Mouse (Mus musculus) ES-Bruce4 (cell line): ENCODE measurements around the gene Edrf1. TPM values are rescaled to one million over a fixed set of nuclear protein-coding genes. Genes with fewer than 3 reads are reported as not detected.

Source experiments
- H3K27ac ChIP-seq: 2 replicates; pipeline ENCODE4 v1.5.1; 2012; ENCODE audit warnings: low read length, inconsistent platforms; ENCODE audit not compliant: insufficient read depth
- H3K27me3 ChIP-seq: 2 replicates; pipeline ENCODE4 v1.6.1; 2012; ENCODE audit warnings: mild to moderate bottlenecking, low read length, inconsistent platforms; ENCODE audit not compliant: control insufficient read depth, poor library complexity, insufficient read depth, severe bottlenecking
- H3K36me3 ChIP-seq: 2 replicates; pipeline ENCODE4 v1.6.1; 2012; ENCODE audit warnings: inconsistent platforms, mild to moderate bottlenecking, low read length, moderate library complexity; ENCODE audit not compliant: control insufficient read depth, poor library complexity, insufficient read depth, severe bottlenecking
- H3K4me1 ChIP-seq: one replicate; pipeline ENCODE4 v1.8.1; 2011; ENCODE audit warnings: low read length; ENCODE audit not compliant: control insufficient read depth, insufficient read depth
- H3K4me3 ChIP-seq: 2 replicates; pipeline ENCODE4 v1.5.1; 2011; ENCODE audit warnings: low read depth, mild to moderate bottlenecking, low read length
- H3K9ac ChIP-seq: 2 replicates; pipeline ENCODE4 v1.6.1; 2012; ENCODE audit warnings: low read depth, mild to moderate bottlenecking, inconsistent platforms; ENCODE audit not compliant: poor library complexity, severe bottlenecking
- H3K9me3 ChIP-seq: replicated peaks from 2 replicates; pipeline ENCODE4 v1.6.1; 2012; ENCODE audit warnings: mild to moderate bottlenecking, low read length, inconsistent platforms; ENCODE audit not compliant: control insufficient read depth, poor library complexity, insufficient read depth, severe bottlenecking
- CTCF ChIP-seq: IDR thresholded peaks from one replicate; pipeline ENCODE4 v1.8.1; 2011; ENCODE audit warnings: low read depth, low read length
- EP300 ChIP-seq: IDR thresholded peaks from 2 replicates; pipeline ENCODE4 v1.6.1; 2011; ENCODE audit warnings: low read depth, low read length; ENCODE audit not compliant: insufficient read depth
- POLR2A ChIP-seq: IDR thresholded peaks from one replicate; pipeline ENCODE4 v1.8.1; 2011; ENCODE audit warnings: low read length; ENCODE audit not compliant: insufficient read depth
- polyA plus RNA-seq: library from polyadenylated mRNA; stranded (reverse); fragments of >200 nt; gene quantifications from 2 replicates; pipeline ENCODE4 v1.2.4, GENCODE M21; 2011; ENCODE audit warnings: low read depth; ENCODE audit not compliant: missing spikeins, insufficient read depth, insufficient read length

Edrf1 gene
- polyA plus RNA-seq, 1 experiment, result 26.1 TPM

DNA sequence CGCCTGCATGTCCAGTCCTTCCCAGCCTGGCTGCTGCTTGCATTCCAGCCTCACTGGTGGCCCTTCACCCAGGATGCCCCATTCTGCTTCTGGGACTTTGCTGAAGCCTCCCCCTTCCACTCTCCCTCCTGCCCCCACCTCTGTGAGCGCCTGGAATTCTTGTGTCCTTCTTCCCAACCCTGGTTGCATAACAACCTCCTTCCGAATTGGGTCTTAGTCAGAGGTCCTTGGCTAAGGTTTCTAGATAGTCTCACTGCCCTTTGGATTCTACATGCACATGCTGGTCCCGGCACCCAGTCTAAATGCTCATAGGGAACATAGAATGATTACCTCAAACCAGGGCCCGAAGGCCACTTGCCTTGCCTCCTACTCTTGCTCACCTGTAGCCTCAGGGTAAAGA is 14.1 kb upstream of the Edrf1 start:
- Histone ChIP-seq H3K9me3 (no peaks in the 10 kb centered on the region), H3K9ac (no peak overlapping the region), H3K4me1 (no peaks in the 10 kb centered on the region), H3K36me3 (no peaks in the 10 kb centered on the region), H3K27me3 (no peaks in the 10 kb centered on the region), H3K27ac (no peak overlapping the region), H3K4me3 (no peak overlapping the region)
- TF ChIP-seq EP300, result no peak
- TF ChIP-seq POLR2A, result no peak
- no peak for TF ChIP-seq CTCF

DNA sequence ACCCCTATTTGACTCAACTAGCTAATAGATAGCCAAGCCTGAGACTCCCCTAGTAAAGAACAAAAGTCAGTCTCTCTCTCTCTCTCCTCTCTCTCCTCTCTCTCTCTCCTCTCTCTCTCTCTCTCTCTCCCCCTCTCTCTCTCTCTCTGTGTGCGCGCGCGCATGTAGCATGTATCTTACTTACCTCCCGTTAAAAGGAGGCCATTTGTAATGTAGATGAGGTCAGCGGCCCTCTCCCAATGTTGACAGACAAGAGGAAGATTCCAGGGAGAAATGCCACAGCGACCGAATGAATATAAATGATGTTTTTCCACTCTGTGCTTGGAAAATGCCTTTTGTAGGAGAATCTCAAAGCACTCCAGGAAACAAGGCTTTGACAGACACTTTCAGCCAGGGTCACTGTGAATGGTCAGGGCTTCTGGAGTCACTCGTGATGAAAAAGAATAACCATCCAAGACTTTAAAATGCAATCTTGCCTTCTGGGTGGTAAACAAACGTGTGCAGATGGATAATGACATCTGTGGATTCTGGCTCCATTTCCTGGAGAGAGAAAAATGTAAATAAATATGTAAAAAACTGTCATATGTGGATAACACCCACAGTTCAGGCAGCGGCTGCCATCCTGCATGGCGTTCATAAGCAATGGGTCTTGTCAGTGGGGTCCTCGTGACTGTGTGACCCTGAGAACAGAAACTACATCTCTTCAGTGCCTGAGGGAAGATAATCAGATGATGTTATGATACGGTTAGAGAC is 10.0 kb upstream of the Edrf1 start:
- Histone ChIP-seq H3K27ac (no peak overlapping the region), H3K4me1 (no peaks in the 10 kb centered on the region), H3K36me3 (no peaks in the 10 kb centered on the region), H3K9ac (no peak overlapping the region), H3K4me3 (no peak overlapping the region), H3K9me3 (no peaks in the 10 kb centered on the region), H3K27me3 (no peaks in the 10 kb centered on the region)
- no peak for TF ChIP-seq POLR2A
- TF ChIP-seq EP300, result no peak
- TF ChIP-seq CTCF, result no peak

DNA sequence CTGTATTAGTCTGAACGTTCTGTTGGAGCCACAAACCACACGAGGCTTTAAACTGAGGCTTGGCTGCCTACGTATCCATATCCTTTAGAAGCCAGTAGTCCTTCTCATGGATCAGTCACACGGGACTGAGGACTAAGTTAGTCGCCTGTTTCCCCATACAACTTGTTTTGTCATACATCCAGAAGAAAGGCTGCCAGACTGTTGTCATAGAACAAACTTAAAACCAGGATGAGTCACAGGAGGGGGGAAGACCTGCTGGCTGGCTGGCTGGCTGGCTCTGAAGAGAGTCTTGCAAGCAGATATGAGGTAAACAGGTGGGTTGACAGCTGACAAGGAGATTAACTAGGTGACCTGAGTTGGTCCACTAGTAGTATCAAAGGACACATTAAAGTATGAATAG is 6.5 kb upstream of the Edrf1 start:
- no peak overlapping the region for H3K9ac ChIP-seq
- TF ChIP-seq POLR2A (no peak), EP300 (no peak), CTCF (no peak)
- H3K27ac ChIP-seq, result no peak overlapping the region

GRCm38 (mm10) chr7:133632476-133632875 is 4.9 kb upstream of the Edrf1 start:
- no peak overlapping the region for H3K9ac ChIP-seq
- H3K36me3 ChIP-seq, result no peaks in the 10 kb centered on the region
- H3K4me1 ChIP-seq, result no peaks in the 10 kb centered on the region
- H3K4me3 ChIP-seq, result no peak overlapping the region
- TF ChIP-seq POLR2A (no peak), EP300 (no peak), CTCF (peak; percentile 17)
- H3K9me3 ChIP-seq, result no peaks in the 10 kb centered on the region
- no peak overlapping the region for H3K27ac ChIP-seq
- H3K27me3 ChIP-seq, result no peaks in the 10 kb centered on the region

More for the DNA sequence above, 6.5 kb upstream of the Edrf1 start:
- Histone ChIP-seq H3K27me3 (no peaks in the 10 kb centered on the region), H3K4me3 (no peak overlapping the region), H3K9me3 (no peaks in the 10 kb centered on the region), H3K36me3 (no peaks in the 10 kb centered on the region), H3K4me1 (no peaks in the 10 kb centered on the region)

DNA sequence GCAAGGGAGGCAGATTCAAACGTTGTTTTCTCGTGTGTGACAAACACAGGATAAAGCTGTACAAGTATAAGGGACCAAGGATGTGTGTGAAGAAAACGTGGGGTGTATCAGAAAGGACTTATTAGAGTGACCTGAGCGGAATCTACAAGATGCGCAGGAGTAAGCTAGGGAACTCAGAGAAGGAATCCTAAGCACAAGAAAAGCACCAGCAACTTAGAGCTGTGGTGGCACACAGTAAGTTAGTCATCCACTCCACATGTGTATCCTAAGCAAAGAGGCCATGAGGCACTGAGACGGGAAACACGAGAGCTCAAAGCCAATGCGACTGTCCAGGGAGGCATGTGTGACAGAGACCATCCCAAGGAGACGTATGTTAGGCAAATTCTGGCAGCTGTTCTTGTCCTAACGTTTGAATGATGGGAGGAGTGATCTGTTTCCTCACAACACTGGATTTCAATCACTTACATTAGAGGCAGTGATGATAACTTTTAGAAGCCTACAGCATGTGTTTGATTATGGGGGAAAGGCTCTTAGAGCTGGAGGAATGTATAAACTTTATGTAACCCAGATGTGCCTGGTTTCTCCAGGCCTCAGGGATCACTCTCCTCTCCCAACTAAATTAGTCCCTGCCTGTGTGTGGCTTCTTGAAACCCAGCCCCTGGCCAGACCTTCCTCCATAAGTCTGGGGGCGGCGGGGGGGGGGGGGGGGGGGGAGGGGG is 2.3 kb upstream of the Edrf1 start:
- Histone ChIP-seq H3K27ac (no peak overlapping the region), H3K36me3 (peaks cover 8% of the 10 kb centered on the region)
- TF ChIP-seq EP300 (no peak), POLR2A (no peak), CTCF (no peak)

More for the DNA sequence above, 2.3 kb upstream of the Edrf1 start:
- Histone ChIP-seq H3K4me1 (no peaks in the 10 kb centered on the region), H3K4me3 (no peak overlapping the region), H3K9me3 (no peaks in the 10 kb centered on the region), H3K9ac (no peak overlapping the region), H3K27me3 (no peaks in the 10 kb centered on the region)
